Mouse (Mus musculus): ENCODE data around the gene Pradc1. TPM values are rescaled to one million over a fixed set of nuclear protein-coding genes. Genes with fewer than 3 reads are reported as not detected.

The Pradc1 gene
- 10 to 100 TPM; 25.7 to 34.2 (median 32.3) TPM for total RNA-seq (2022)

- DNase-seq (ENCODE audit: low spot score in 2 of 2), result peak; percentile 91 to 98
These were observed at the start of gene Pradc1 for GRCm38 (mm10) chr6:85451664-85452410. Gene Pradc1, minus strand, starts transcription at chr6:85451970.

DNA sequence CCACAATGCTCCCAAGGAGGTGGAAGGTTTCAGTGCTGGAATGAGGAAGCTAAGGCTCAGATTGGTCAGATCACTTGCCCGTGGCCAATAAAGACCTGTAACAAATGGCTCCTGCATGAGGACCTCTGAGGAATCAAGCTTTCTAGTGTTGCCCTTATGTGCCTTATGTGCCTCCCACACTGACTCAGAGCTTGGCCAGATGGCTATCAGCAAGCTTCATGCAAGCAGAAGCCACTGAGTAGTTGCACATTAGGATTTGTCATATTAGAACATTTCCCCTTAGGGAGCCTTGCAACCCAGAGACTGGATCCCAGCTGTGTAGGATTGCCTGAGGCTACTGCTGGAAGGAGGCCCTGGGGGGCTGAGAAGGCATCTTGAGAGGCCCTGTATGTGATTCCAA lies 48.6 kb upstream of the Pradc1 start:
- DNase-seq (ENCODE audit: low spot score in 2 of 2), result no peak

- no peak for DNase-seq (ENCODE audit: low spot score in 2 of 2)
These were observed 46.4 kb upstream of the Pradc1 start for GRCm38 (mm10) chr6:85498147-85498546.

GRCm38 (mm10) chr6:85496976-85497375 lies 45.2 kb upstream of the Pradc1 start:
- no peak for DNase-seq (ENCODE audit: low spot score in 2 of 2)

GRCm38 (mm10) chr6:85491606-85492005 lies 39.8 kb upstream of the Pradc1 start:
- DNase-seq (ENCODE audit: low spot score in 2 of 2), result no peak

DNA sequence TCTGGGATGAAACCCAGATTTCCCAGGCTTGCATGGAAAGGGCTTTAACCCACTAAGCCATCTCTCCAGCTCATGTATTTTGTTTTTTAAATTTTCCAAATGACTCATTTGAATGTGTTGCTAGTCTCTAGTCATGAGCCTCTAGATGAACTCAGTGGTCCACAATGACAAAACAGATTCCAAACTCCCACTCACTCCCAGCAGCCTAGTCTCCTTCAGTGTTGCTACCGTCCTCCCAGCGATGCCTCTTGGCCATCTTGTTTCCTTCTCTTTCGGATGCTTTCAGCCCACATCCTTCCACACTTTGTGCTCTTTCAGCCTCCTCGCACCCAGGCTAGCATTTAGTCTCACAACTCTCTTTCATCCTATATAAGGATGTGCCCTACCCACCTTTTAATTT lies 38.5 kb upstream of the Pradc1 start:
- no peak for DNase-seq (ENCODE audit: low spot score in 2 of 2)

- no peak for DNase-seq (ENCODE audit: low spot score in 2 of 2)
These were observed 37.9 kb upstream of the Pradc1 start for GRCm38 (mm10) chr6:85489717-85490116.

- DNase-seq (ENCODE audit: low spot score in 2 of 2), result no peak
These were observed 36.7 kb upstream of the Pradc1 start for GRCm38 (mm10) chr6:85488510-85488909.

- no peak for DNase-seq (ENCODE audit: low spot score in 2 of 2)
These were observed 34.0 kb upstream of the Pradc1 start for GRCm38 (mm10) chr6:85485738-85486137.

DNA sequence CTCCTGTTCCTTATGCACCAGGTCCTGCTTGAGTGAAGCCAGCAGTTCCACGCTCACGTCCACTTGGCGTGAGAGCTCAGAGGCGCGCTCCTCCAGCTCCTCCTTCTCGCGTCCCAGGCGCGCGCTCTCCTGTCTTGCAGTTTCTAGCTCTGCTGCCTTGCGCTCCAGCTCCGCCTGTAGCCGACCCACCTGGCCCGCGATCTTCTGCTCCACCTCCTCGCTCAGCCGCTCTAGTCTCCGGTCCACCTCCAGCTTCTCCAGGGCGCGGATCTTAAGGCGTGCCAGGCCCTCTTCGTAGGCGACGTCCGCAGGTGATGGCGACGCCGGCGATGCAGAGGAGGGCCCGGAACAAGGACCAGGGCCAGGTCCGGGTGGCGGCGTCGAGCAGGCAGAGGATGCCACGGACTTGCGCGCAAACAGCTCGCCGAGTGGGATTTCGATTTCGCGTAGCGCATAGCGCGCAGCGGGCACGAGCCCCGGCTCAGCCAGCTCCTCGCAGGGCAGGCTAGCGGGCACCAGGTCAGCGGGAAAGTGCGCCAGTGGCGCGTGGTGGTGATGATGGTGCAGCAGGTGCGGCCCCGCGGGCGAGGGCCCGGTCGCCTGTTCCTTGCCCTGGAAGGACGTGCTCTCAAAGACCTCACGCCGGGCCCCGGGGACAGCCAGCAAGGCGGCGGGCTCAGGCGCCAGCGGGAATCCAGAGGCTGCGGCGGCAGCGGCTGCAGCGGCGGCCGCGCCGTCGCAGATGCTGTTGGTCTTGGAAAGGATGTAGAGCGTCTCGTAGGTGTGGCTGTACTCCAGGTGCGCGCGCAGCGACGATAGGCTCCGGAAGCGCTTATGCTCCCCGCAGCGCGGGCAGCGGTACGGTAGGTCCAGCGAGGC lies 32.3 kb upstream of the Pradc1 start:
- no peak for DNase-seq (ENCODE audit: low spot score in 2 of 2)

GRCm38 (mm10) chr6:85480685-85481084 lies 28.9 kb upstream of the Pradc1 start:
- DNase-seq (ENCODE audit: low spot score in 2 of 2), result no peak

DNA sequence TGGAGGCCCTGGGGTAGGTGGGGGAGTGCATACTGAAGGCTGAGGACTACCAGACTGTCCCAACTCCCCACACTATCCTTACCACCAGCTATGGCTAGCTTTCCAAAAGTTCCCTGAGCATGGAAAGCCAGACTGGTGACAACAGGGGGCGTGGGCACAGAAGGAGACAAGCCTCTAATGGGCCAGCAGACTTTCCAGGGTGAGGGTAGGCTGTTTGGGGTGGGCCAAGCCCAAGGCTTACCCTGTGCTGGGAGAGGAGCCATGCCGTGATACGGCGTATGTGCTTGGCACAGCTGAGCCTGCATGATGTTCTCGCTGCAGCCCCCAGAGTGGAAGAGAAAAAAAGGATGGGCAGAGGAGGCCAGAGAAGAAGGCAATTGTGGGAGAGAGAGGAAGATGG lies 28.2 kb upstream of the Pradc1 start:
- no peak for DNase-seq (ENCODE audit: low spot score in 2 of 2)

GRCm38 (mm10) chr6:85478416-85478815 lies 26.6 kb upstream of the Pradc1 start:
- DNase-seq (ENCODE audit: low spot score in 2 of 2), result no peak

DNA sequence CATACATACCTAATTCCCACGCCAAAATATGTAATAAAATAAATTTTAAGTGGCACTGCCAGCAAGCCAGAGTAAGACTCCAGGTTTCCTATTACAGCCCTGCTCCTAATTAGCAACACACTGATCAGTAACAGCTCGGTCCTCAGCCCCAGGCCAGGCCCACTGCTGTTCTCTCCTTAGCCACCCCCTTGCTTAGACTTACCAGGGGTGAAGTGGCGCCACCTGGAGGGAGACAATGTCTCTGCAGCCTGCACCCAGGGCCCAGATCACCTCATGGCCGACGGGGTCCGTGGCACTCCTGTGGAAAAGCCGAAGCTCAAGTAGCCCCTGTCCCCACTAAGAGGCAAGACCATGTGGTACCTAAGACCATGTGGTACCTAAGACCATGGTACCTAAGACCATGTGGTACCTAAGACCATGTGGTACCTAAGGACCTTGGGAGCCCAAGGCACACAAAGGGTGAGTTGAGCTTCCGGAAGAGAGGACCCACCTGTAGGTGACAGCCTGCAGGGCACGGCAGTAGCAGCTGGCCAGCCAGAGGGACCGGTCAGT lies 25.7 kb upstream of the Pradc1 start:
- DNase-seq (ENCODE audit: low spot score in 2 of 2), result no peak

DNA sequence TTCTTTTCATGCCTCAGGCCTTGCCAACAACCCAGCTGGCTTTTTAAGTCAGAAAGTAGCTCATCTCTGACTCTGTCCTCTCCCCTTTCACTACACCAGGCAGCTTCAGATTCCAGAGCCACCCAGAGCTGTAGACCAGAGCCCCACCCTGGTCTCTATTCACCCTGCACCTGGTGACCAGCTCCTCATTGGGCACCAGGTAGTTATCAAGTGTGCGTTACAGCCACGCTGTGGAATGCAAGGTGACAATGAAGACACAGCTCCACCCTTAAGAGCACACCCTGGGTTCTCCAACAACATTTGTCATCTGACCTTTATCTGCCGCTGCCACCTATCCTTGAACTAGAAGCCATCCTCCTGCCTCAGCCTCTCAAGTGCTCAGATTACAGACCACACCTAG lies 23.8 kb upstream of the Pradc1 start:
- no peak for DNase-seq (ENCODE audit: low spot score in 2 of 2)

GRCm38 (mm10) chr6:85472542-85472941 lies 20.8 kb upstream of the Pradc1 start:
- DNase-seq (ENCODE audit: low spot score in 2 of 2), result no peak

- DNase-seq (ENCODE audit: low spot score in 2 of 2), result no peak
These were observed 20.2 kb upstream of the Pradc1 start for GRCm38 (mm10) chr6:85471962-85472361.

DNA sequence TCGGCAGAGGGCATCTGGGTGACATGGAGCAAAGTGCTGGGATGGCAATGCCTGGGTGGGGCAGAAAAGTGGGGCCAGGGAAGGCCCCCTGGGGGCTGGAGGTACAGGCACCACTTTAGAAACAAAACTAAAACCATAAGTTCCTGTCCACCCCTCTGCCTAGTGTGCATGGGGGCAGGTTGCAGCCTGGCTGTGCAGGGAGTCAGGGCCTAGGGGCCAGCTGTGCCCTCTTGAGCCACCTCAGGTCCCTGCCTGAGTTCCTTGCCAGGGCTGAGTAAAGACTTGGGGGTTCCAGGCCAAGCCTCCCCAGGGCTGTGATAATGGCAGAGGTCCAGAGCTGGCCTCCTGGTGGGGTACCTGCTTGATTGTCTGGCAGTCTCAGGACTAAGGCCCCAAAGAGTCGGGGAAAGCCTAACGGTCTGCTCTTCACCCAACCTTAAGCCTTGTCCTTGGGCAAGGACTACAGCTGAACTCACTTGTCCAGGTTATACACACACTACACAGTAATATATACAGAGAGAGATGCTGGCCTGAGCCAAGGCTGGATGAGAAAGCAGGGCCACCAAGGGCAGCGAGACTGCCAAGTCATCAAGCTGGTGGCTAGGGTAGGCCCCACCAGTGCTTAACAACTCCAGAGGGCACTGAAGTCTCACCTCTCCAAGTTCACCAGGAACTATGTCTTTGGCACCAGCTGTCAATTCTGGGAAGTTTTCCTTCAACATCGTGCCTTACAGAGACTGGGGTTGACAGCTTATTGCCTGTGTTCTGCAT lies 18.1 kb upstream of the Pradc1 start:
- no peak for DNase-seq (ENCODE audit: low spot score in 2 of 2)

DNA sequence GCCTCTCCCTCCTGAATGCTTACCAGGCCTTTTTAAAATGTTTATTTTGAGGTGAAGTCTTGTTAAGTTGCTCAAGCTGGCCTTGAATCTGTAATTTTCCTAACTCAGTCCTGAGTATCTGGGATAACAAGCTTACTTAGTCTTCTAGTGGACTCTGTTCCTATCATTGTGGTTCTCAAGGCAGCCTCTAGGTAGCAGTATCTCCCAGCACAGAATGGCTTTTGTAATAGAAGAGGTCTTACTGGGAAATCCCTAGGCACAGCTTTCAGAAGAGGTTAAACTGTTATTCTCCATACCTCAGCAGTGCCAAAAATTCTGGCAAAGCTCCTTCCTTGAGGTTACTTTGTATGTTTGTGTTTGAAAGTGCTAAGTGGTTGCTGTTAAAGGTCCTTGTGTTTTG lies 13.6 kb upstream of the Pradc1 start:
- no peak for DNase-seq (ENCODE audit: low spot score in 2 of 2)

DNA sequence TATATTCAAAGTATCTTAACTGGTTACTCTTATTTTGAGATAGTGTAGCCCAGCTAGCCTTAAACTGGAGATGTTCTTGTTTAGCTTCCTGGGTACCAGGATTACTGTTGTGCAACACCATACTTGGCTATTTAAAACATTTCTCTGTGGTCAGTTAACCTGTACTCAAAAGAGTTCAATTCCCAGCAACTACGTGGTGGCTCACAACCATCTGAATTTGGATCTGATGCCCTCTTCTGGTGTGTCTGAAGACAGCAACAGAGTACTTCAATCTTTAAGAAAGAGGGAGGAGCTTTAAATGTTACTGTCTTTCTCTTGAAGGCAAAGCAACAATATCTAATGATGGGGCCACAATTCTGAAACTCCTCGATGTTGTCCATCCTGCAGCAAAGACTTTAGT lies 7.9 kb upstream of the Pradc1 start:
- no peak for DNase-seq (ENCODE audit: low spot score in 2 of 2)

- DNase-seq (ENCODE audit: low spot score in 2 of 2), result no peak
These were observed 1.0 kb upstream of the Pradc1 start for GRCm38 (mm10) chr6:85452816-85453215.

GRCm38 (mm10) chr6:85452411-85452665 lies 568 bp upstream of the Pradc1 start:
- no peak for DNase-seq (ENCODE audit: low spot score in 2 of 2)

All from left cerebral cortex, adult 8-10 months (tissue).